Mouse (Mus musculus): ENCODE data around the gene Prmt8. TPM values are rescaled to one million over a fixed set of nuclear protein-coding genes. Genes with fewer than 3 reads are reported as not detected.

Gene Prmt8
- total RNA-seq (2015; ENCODE audit: low replicate concordance) = not detected in 2 replicates
- total RNA-seq (2017; ENCODE audit: low replicate concordance) = not detected in 2 replicates

DNA sequence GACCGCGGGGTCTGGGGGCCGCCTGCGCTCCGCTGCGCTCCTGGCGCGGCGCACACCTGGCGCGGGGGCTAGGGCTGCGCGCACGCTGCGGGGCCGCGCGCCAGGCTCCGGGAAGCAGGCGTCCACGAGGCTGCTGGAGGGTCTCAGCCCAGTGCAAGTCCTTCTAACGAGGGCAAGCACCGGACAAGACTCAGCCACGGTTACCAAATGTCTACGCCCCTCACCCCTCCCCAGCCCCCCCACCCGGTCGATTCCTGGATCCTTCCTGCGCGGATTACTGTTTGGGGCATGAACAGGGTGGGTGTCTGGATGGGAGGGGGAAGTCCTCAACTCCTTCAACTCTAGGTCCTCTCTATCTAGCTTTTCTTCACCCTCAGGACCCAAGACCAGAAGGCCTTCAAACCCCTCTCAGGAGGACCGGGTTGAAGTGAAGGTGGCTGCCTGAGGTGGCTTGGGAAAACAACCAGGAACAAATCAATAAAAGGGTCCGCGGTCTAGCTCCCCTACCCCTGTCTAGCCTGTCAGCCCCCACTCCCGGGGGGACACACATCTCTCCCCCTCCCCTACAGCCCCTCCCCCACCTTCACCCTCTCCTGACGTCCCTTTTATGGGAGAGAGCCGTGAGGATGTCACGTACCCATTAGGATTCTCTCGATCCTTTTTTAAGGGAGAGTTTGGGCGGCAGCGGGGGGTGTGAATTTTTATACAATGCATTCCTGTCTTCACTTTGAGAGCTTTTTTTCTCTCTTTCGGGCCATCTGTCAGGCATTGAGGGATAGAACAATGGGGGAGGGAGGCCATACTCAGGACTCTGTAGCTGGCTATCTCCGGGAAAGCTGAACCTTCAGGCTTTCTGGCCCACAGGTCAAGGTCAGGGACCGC is at the start of gene Prmt8:
Gene Prmt8 (minus strand): TSS at position 198 of the 882 bp plus-strand sequence.
- no peak for ATAC-seq (replicated peaks; ENCODE audit: low FRiP score, poor library complexity, severe bottlenecking)

DNA sequence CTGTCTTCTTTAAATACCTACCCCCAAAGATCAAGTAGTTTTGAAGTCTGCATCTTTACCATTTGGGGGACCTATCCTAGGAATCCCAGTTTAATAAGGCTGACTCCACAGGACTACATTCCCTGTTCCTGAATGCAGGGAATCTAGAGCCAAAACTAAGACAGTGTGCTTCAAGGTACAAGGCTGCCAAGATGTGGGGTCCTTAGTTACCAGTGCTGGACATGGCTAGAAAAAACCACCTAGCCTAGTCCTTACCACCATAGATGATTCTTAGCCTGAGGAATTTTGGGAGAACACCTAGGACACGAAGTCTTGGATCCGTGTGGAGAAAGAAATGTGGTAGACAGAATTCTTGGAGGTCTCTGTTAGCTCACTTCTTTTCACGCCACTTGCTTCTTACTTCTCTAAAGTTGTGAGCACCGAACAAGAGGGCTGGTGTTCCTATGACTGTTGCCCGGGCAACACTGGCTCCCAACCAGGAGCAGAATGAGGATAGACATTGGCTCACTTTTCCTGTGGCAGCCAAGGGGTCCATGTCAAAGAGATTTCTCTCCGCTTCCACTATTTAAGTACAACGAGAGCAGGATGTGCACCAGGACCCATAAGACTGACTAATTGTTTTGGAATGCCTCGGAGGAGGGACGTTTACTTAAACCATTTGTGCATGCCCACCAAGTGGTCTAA is 33.9 kb upstream of the Prmt8 start:
- ATAC-seq (replicated peaks; ENCODE audit: low FRiP score, poor library complexity, severe bottlenecking) = no peak

DNA sequence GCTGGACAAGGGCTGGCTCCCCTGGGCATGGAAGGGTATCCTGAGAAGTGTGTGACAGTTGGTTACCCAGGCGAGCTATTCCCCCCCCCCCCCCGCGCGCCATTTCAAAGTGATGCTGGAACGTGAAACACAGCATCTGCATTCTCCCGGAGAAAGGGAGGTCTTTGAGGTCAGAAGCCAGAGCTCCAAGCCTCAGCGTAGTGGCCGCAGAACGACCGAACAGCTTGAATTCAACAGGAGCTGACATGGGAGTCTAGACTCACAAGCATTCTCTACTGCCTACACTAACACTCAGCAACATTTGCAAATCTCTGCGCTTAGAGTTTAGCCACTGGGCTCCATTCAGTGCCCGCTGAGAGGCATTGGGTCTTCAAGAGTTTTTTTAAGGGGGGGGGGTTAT is 32.9 kb upstream of the Prmt8 start:
- no peak for ATAC-seq (replicated peaks; ENCODE audit: low FRiP score, poor library complexity, severe bottlenecking)

DNA sequence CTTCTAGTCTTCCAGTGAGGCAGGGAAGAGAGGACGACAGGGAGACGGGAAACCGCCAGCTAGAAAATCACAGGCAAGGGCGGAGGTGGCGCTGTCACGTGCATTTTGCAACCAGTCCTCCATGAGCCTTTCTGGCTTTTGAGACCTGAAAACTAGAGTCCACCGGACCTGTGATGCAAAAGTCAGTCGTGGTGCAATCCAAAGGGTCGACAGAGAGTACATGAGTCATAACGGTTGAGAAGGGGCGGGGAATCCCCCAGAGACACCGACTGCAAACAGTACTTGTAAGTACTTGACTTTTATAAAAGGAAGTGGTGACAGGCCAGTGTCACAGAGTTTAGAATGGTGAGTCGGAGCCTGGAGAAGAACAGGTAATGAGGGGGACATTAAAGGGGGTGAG is 20.8 kb upstream of the Prmt8 start:
- no peak for ATAC-seq (replicated peaks; ENCODE audit: low FRiP score, poor library complexity, severe bottlenecking)

DNA sequence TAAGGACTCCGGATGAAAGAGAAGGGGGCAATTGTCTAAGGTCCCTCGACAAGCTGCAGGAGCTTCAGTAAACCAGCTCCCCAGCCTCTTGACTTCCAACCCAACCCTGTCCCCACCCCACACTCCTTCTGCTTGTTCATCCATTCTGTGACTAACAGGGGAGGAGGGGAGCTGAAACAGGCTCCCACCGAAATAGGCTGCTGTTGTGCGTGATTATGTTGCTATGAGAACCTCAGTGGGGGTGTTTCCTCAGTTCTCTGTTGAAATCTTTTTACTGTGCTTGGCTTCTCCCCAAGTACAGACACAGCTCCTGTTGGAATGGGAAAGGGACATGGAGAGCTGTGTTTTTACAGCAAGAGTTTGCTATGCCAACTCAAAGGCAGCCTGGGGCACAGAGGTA is 1.5 kb upstream of the Prmt8 start:
- ATAC-seq (replicated peaks; ENCODE audit: low FRiP score, poor library complexity, severe bottlenecking) = no peak

DNA sequence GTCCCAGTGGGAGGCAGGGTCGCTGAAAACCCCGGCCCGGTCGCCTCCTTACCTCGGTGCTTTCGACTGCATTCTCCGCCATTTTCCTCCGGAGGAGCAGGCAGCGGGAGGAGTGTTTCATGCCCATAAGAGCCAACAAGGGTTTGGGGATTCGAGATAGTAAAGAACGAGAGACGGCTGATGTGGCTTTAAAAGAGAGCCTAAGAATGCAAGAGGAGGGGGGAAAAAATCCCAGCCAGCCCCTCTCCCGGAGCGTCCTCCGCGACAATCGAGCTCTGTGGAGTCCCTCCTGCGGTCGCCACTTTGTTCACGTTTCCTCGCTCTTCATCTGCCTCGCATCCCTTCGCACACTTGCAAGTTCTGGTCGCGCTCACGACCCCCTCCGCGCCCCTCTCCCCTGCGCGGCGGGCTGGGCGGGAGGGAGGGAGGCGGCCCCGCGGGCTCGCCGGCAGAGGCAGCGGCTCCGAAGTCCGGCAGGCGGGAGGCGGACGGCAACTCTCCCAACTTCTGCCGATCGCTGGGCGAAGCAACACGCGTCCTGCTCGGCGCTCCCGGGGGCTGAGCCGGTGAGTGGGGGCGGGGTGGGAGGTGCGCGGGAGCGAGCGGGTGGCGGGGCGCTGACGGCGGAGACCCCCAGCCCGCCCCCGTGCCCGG is 524 bp downstream of the Prmt8 start:
- no peak for ATAC-seq (replicated peaks; ENCODE audit: low FRiP score, poor library complexity, severe bottlenecking)

DNA sequence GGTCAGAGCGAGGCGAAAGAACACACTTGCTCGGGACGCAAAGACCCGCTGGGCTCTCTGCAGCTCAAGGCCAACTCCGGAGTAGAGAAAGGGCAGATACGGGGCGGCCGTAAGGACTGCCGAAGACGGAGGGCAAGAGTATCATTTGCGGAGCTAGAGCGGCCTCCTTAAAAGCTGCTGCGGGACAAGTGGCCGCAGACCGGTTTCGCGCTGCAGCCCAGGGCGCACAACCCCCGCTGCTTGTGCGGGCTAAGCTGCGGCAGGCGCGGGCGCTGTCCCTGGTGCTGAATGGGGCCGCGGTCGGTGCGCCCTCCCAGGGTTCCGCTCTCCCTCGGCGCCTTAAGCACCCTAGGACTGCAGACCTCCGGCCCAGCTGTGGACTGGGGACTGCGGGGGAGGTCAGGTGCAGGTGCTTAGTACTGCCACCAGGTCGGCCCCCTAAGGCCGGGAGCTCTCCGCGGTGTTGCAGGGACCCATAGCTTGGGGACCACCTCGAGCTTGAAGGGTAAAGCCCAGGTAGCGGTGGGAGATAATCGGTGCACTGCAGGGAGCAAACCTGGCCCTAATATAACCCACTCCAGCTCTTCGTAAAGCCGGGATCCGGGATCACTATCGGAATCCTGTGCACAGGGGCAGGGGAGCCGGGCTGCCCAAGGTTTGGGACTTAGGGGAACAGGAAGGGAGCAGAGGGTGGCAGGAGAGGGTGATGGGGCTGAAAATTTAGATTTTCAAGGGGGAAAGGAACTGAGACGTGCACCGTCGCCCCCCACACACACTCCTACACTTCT is 1.4 kb downstream of the Prmt8 start:
- ATAC-seq (replicated peaks; ENCODE audit: low FRiP score, poor library complexity, severe bottlenecking) = 0 out of 2 replicates have a peak, but pooled peaks have one; percentile 30

DNA sequence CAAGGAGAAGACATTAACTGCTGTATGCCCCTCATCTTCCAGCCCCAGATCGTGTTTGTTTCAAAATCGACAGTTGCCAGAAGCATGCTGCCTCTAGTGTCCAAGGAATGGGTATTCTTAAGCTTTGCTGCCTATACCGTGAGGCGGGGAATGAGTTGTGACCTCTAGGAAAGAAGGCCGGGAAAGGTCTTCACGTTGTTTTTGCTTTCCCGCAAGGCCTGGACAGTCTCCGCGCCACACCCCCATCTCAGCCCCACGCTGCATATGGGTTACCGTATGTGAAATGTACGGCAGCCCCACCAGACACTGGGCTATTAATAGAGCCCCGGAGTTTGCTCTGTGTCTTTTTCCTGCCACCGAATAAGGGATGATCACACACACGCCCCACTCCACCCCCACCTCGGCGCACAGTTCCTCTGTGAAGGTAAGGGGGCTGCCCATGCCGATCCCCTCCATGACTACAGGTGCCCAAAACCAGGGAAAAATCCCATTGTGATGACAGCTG is 2.0 kb downstream of the Prmt8 start:
- no peak for ATAC-seq (replicated peaks; ENCODE audit: low FRiP score, poor library complexity, severe bottlenecking)

DNA sequence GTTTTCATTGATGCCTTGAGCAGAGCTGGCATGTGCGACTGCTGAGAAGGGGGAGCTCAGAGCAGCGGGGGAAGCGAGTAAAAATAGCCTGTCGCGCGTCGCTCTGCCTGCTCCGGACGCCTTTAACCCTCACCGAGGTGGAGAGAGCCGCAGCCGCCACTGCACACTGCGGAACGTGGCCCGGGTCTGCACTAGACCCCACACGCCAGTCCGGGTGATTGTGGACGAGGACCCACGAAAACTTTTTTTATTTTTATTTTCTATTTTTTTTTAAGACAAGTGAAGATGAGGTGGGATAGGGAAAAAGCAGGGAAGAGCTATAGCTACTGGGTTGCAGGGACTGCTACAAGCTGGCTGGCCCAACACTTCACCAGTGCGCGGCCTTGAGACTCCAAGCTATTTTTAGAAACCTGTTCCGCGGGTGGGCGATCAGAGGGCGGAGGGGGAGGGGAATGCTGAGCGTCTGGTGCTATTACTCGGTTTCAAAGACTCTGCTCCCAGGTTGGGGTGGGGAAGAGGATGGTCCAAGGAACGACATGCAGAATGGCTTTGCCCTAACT is 2.6 kb downstream of the Prmt8 start:
- ATAC-seq (replicated peaks; ENCODE audit: low FRiP score, poor library complexity, severe bottlenecking) = no peak

DNA sequence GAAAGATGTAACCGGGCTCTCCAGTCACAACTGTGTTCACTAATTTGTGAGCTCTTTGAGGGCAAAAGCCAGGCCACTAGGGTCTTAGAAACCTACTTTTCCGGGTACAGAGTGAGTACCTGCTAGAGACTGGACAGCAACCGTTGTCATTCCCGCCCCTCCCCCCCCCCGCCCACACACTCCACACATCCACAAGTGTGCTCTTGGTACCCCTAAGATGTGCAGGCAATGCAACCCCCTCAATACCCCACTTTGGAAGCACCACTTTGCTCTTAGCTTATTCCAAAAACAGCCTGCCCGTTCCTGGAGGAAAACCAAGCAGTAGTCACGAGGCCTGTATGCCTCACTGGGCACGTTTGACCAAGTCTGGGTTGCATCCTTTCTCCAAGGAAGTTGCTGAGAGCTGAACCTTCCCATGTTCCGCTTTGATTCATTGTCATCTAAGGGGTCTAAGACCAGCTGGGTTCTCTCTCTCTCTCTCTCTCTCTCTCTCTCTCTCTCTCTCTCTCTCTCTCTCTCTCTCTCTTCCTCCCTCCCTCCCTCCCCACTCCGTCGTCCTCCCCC is 3.1 kb downstream of the Prmt8 start:
- ATAC-seq (replicated peaks; ENCODE audit: low FRiP score, poor library complexity, severe bottlenecking) = no peak

DNA sequence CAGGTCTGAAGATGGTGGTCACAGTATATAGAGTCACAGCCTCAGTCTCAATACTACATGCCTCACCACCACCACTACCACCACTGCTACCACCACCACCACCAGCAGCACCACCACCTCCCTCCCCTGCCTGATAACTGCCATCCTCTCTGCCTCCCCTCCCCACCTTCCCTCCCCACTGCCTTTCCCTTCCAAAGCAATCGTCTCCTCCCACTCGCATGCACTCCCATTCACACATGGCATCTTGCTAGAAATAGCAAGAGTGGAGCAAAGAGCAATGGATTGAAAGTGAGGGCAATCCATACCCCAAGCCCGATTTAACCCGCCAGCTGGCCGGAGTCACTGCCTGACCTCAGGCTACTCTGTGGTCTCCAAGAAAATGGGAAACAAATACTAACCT is 3.7 kb downstream of the Prmt8 start:
- no peak for ATAC-seq (replicated peaks; ENCODE audit: low FRiP score, poor library complexity, severe bottlenecking)

DNA sequence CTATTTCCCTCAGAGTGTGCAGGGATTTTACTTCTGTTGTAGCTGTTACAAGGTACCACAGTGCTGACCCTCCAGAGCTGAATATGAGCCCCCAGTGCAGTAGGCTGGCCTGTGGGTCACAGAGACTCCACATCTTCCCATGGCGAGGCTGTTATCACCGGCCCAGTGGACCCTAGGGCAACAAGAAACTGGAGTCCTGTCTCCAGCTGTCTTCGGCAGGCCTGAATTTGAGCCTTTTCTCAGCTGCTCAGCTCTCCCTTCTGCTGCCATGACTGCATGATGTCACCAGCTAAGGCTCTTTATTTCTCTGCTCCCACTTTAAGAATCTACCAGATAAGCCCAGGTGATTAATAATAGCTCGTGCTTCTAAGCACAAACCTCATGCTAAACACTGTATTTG is 11.0 kb downstream of the Prmt8 start:
- no peak for ATAC-seq (replicated peaks; ENCODE audit: low FRiP score, poor library complexity, severe bottlenecking)

DNA sequence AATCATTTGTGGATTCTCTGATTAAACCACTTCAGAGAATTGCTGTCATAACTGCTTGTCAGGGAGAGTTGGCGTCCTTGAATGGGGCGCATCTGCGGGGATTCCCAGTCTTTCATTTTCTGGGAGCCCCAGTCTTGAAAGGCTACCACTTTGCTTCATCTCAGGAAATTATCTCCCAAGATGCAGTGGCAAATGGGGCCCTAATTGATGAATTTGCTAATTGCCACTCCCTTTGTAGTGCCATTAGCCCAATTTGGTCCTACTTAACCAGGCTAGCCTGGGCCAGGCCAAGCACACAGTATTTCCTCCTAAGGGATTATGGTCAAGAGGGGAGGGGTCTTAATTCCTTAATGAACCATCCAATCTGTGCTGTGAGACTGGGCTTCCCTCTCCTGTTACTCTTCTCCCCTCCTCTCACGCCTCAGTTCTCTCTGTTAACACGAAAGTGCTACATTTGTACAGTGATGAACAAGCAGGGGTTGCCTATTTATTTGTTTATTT is 11.6 kb downstream of the Prmt8 start:
- no peak for ATAC-seq (replicated peaks; ENCODE audit: low FRiP score, poor library complexity, severe bottlenecking)

DNA sequence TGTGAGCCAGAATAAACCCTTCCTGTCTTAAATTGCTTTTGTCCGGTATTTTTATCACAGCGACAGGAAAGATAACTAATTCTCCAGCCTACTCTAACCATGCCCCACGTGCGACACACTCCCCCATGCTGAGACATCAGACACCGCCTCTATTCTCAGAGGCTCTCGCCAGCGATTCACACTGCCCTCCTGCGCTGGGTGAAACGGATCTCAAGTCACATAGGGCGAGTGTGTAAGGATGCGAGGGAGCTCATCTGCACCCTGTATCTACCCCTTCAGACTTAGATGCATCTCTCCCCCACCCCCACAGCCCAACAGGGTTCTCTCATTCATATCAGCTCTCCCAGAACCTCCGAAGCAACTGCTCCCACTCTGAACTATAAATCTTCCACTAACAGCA is 12.4 kb downstream of the Prmt8 start:
- ATAC-seq (replicated peaks; ENCODE audit: low FRiP score, poor library complexity, severe bottlenecking) = no peak

DNA sequence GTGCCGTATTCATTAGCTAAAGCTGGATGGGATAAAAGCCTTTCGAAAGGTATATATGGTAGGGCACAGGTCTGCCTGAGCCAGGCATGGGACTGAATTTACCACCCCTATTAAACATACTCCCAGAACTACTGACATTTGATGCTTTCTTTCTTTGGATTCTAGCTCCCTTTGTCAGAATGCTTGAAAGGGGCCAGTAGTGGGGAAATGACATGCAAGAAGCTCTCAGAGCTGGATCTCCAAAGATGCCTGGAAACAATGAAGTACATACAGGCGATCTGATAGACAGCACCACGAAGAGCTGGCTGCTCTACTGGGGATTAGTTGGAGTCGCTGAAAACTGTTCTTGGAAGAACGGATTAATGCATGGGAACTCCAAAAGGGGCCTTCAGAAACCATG is 16.0 kb downstream of the Prmt8 start:
- no peak for ATAC-seq (replicated peaks; ENCODE audit: low FRiP score, poor library complexity, severe bottlenecking)

DNA sequence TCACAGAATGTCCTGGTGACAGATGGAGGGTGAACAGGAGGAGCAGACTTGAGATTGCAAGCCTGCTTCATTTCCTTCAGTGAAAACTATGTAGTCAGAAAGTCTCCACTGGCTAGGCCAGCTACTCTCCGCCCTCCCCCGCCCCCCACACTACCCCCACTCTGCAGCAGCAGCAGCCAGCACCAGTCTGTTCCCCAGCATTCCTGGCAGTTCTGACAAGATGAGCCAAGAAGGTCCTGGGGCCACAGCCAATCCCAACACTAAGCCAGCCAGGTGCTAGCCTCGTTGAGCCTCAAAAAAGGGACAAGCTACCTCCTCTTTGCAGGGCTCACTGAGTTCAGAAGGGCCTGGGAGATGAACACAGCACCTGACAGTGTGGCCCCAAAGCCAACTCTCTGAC is 16.6 kb downstream of the Prmt8 start:
- no peak for ATAC-seq (replicated peaks; ENCODE audit: low FRiP score, poor library complexity, severe bottlenecking)

DNA sequence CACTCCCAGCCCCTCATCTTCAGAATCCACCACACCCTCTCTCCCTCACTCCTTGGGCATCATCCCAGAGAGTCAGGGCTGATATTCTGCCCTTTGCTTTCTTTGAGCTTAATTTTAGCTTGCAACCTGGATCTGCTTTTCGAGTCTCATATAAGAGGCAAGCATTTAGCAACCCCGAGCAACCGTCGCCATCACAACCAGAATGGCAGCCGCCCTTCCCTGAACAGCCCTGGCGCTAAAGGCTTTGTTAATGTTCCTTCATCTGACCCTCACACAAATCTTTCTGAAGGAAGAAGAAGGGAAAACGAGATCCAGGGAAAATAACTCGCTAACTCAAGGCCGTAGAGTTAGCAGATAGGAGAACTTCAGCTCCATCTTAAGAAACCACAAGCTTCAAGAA is 17.8 kb downstream of the Prmt8 start:
- ATAC-seq (replicated peaks; ENCODE audit: low FRiP score, poor library complexity, severe bottlenecking) = no peak

DNA sequence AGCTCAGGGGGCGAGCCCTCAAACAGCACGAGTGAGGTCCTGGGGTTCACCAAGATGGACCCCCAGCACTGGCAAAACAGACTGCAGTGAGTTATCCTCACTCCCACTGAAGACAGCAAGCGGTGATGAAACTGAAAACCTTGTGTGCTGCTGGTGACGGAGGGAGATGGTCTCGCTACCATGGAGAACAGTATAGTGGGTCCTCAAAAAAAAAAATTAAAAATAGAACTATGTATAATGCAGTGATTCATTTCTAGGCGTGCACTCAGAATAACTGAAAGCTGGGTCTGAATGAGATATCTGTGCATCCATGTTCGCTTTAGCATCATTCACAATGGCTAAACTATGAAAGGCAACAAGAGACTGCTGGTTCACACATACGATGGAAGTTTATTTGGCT is 20.5 kb downstream of the Prmt8 start:
- no peak for ATAC-seq (replicated peaks; ENCODE audit: low FRiP score, poor library complexity, severe bottlenecking)

DNA sequence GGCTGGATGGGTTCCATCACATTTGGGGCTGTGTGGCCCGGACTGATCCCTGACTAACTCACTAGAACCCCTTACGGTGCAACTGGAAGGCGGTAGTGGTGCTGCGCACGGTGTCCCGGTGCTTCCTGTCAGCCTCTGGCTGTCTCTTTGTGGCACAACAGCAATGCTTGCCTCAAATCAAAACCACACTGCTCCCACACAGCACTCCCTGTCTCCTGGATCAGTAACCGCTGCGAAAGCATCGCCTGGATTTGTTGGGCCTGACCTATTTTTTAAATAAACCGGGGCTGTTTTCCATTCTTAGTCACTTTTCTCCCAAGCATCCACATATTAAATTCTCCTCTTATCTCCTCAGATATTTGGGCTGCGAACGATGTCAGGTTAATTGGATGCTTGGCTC is 27.0 kb downstream of the Prmt8 start:
- ATAC-seq (replicated peaks; ENCODE audit: low FRiP score, poor library complexity, severe bottlenecking) = 0 out of 2 replicates have a peak, but pooled peaks have one; percentile 25
